8 mouse cellular contexts compared by ENCODE assay signal in genomic region chr11:76178726-76179494, GRCm38 (mm10). TPM values are rescaled to one million over a fixed set of nuclear protein-coding genes. Genes with fewer than 3 reads are reported as not detected.
DNase-seq lines count a peak whose midpoint lies in the region; ATAC-seq and TF ChIP-seq lines count a peak whose summit lies in the region.

No protein-coding gene starts in this region.

- H3K4me3 ChIP-seq in embryonic facial prominence, embryonic 11.5 days (ENCODE audit: low read depth, low read length), result peak overlapping the region; percentile 74
- H3K4me3 ChIP-seq in layer of hippocampus, adult 2 months, result peak overlapping the region; percentile 88

- no peaks in the 10 kb centered on the region for H3K4me1 ChIP-seq in embryonic facial prominence, embryonic 11.5 days (ENCODE audit: control insufficient read depth, insufficient read depth, low read length)

- H3K4me2 ChIP-seq in embryonic facial prominence, embryonic 11.5 days (ENCODE audit: low read depth, low read length), result peak overlapping the region; percentile 93

- H3K27me3 ChIP-seq in embryonic facial prominence, embryonic 11.5 days (ENCODE audit: control insufficient read depth, insufficient read depth, low read length), result no peaks in the 10 kb centered on the region

- H3K9ac ChIP-seq in embryonic facial prominence, embryonic 11.5 days (replicated peaks; ENCODE audit: low read length), result peak overlapping the region; percentile 65

- ATAC-seq in CD4-positive, CD25-positive, alpha-beta regulatory T cell, adult 4 months, result peak; percentile 64
- ATAC-seq in embryonic facial prominence, embryonic 11.5 days (replicated peaks; ENCODE audit: insufficient number of reproducible peaks, low FRiP score, low TSS enrichment, low read depth), result peak; percentile 72

- H3K27ac ChIP-seq in embryonic facial prominence, embryonic 11.5 days (replicated peaks; ENCODE audit: low read depth, low read length), result peak overlapping the region; percentile 22; the same call in 1 of the 2 replicates
- peak overlapping the region; percentile 96 for H3K27ac ChIP-seq in layer of hippocampus, adult 2 months

- no peak for TF ChIP-seq CTCF in layer of hippocampus, adult 2 months (conservative IDR thresholded peaks at IDR 0.05)

- no peaks in the 10 kb centered on the region for H3K36me3 ChIP-seq in embryonic facial prominence, embryonic 11.5 days (replicated peaks; ENCODE audit: control insufficient read depth, insufficient read depth, low read depth, low read length)

- no peaks in the 10 kb centered on the region for H3K9me3 ChIP-seq in embryonic facial prominence, embryonic 11.5 days (replicated peaks; ENCODE audit: control insufficient read depth, low read length)

- WGBS in embryonic facial prominence, embryonic 11.5 days, result 3% methylated on average over 28 of the region's 28 CpGs

- intact Hi-C loops in heart, postnatal 14 days (cut with DNase I), result no loop called here

- DNase-seq in adipocyte (ENCODE audit: low spot score), result peak; percentile 56
- DNase-seq in embryonic facial prominence, embryonic 11.5 days (ENCODE audit: low spot score), result peak; percentile 50
- peak; percentile 17 to 25 for DNase-seq in heart, postnatal 14 days
- peak; percentile 43 to 60 for DNase-seq in layer of hippocampus, adult 2 months (ENCODE audit: low spot score in 2 of 2)
- peak; percentile 54 for DNase-seq in lung, postnatal 10 days
- DNase-seq in right cerebral cortex, adult 18-20 months, result peak; percentile 57
- DNase-seq in T-cell, adult 2 months (ENCODE audit: low spot score), result no peak

RNA-seq across cellular contexts. Expression of gene Vps53, which starts 0.5 kb away (rescaled TPM):
- 10 to 100 TPM; 51.6 to 60.3 TPM for polyA plus RNA-seq in CD4-positive, CD25-positive, alpha-beta regulatory T cell, adult 4 months (2017; shearing (Covaris generic))
- polyA plus RNA-seq in embryonic facial prominence, embryonic 11.5 days (2014; fragmentation: Nextera tagmentation; extraction: Ambion mirVana), result 41.1 and 41.7 TPM in 2 replicates
- total RNA-seq in heart, postnatal 14 days (2021), result 10 to 100 TPM; 29.1 to 30.9 TPM
- total RNA-seq in layer of hippocampus, adult 2 months (2021), result 100 to 1,000 TPM in 1 of 2 experiments, 10 to 100 TPM in 1; 97.1 to 103 TPM

RNA-seq across cellular contexts. Expression of gene Fam57a, which starts 0.6 kb away (rescaled TPM):
- polyA plus RNA-seq in CD4-positive, CD25-positive, alpha-beta regulatory T cell, adult 4 months (2017; shearing (Covaris generic)), result 1 to 10 TPM; 3.7 to 4.2 TPM
- 31.0 and 34.3 TPM in 2 replicates for polyA plus RNA-seq in embryonic facial prominence, embryonic 11.5 days (2014; fragmentation: Nextera tagmentation; extraction: Ambion mirVana)
- total RNA-seq in heart, postnatal 14 days (2021), result 1 to 10 TPM; 6.3 to 6.6 TPM
- total RNA-seq in layer of hippocampus, adult 2 months (2021), result 10 to 100 TPM; 17.7 to 20.9 TPM

RNA-seq across cellular contexts. Expression of gene Dbil5, which starts 38.5 kb away (rescaled TPM):
- under 1 TPM in 1 of 2 experiments, not detected in 1; 0.58 TPM for polyA plus RNA-seq in CD4-positive, CD25-positive, alpha-beta regulatory T cell, adult 4 months (2017; shearing (Covaris generic))
- 0.39 and 1.2 TPM in 2 replicates for polyA plus RNA-seq in embryonic facial prominence, embryonic 11.5 days (2014; fragmentation: Nextera tagmentation; extraction: Ambion mirVana)
- not detected for total RNA-seq in heart, postnatal 14 days (2021)
- 1 to 10 TPM in 1 of 2 experiments, under 1 TPM in 1; 0.91 to 1.6 TPM for total RNA-seq in layer of hippocampus, adult 2 months (2021)

RNA-seq across cellular contexts. Expression of gene Gemin4, which starts 38.6 kb away (rescaled TPM):
- polyA plus RNA-seq in CD4-positive, CD25-positive, alpha-beta regulatory T cell, adult 4 months (2017; shearing (Covaris generic)), result 10 to 100 TPM; 10.2 to 19.1 TPM
- 54.7 and 55.6 TPM in 2 replicates for polyA plus RNA-seq in embryonic facial prominence, embryonic 11.5 days (2014; fragmentation: Nextera tagmentation; extraction: Ambion mirVana)
- 1 to 10 TPM; 1.8 to 2.6 TPM for total RNA-seq in heart, postnatal 14 days (2021)
- 1 to 10 TPM; 4.9 to 5.6 TPM for total RNA-seq in layer of hippocampus, adult 2 months (2021)
